Mouse (Mus musculus) kidney, adult 11 months (tissue): ENCODE results near the gene Col6a1.

Source experiments
- DNase-seq: peaks from one replicate; pipeline ENCODE4 v3.0.0; 2022

Gene Col6a1

GRCm38 (mm10) chr10:76675268-76675667 lies 50.7 kb downstream of the Col6a1 start:
- no peak for DNase-seq

- no peak for DNase-seq
Observed at GRCm38 (mm10) chr10:76674581-76674980, 51.4 kb downstream of the Col6a1 start.

GRCm38 (mm10) chr10:76671939-76672338 lies 54.0 kb downstream of the Col6a1 start:
- no peak for DNase-seq

- no peak for DNase-seq
Observed at GRCm38 (mm10) chr10:76668947-76669284, 57.1 kb downstream of the Col6a1 start.

GRCm38 (mm10) chr10:76668261-76668946 lies 57.6 kb downstream of the Col6a1 start:
- DNase-seq, result no peak

- DNase-seq, result no peak
Observed at GRCm38 (mm10) chr10:76667197-76667805, 58.7 kb downstream of the Col6a1 start.

GRCm38 (mm10) chr10:76665551-76665950 lies 60.4 kb downstream of the Col6a1 start:
- DNase-seq, result no peak

GRCm38 (mm10) chr10:76664156-76665115 lies 61.5 kb downstream of the Col6a1 start:
- peak; percentile 50 for DNase-seq
